Mouse (Mus musculus) T-helper 2 cell (primary cell): Measurements from ENCODE around the gene Tnfaip8l2.

Experiments used
- in situ Hi-C: fragments of 300-600 bp; cut with MboI, MseI; formaldehyde crosslinking; loops from one replicate; pipeline ENCODE4 v1.15.1; 2025; ENCODE audit warnings: high pct_unique_total_duplicates

The Tnfaip8l2 gene

DNA sequence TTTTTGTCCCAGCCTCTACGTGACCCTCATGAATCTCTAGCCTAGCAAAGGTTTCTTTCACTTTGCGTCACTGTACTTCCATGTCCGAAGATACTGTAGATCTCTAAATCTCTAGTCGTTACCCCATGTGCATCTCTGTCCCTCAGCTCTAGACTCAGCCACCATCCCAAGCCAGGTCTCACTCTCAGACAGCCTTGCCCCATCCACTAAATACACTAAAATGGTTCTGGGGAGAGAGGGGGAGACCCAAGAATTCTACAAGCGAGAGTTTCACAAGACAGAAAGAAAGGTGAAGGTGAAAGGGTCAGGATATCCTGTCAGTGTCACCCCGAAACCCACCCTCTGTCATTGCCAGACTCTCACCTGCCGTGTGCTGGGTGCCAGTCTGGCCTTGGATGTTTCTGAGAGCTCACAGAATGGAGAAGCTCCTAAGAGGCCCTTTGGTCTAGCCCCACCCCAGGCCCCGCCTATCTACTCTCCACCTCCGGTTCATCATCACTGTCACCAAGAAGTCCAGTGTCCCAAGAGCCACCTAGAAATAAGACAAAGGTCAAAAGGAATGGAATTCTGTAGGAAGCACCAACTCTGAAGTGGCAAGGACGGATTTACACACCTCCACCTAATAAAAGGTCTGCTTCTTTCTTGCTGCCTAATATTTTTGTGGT lies at the start of gene Tnfaip8l2:
Tnfaip8l2 (minus strand) TSS at position 409 of the 665 bp plus-strand sequence.
- in situ Hi-C loops, result loop anchor here (10.0 kb wide), 1 partner anchor 123 kb away; no protein-coding TSS in a partner anchor

DNA sequence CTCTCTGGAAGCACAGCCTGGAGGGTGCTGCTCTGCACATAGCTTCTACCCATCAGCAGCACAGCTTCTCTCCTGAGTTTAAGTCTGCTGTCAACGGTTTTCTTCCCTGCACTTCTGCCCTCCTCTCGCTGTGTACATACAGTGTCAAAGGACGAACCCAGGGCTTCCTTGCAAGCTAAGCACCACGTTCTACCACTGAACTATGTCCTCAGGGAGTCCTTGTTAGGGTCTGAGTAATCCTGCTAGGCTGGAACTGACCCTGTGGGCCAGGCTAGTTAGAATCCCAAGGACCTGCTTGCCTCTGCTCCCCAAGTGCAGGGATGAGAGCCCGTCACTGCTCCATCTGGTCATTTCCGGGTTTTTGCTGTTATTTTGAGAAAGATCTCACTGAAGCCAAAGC lies 44.7 kb upstream of the Tnfaip8l2 start:
- in situ Hi-C loops, result no loop called here

DNA sequence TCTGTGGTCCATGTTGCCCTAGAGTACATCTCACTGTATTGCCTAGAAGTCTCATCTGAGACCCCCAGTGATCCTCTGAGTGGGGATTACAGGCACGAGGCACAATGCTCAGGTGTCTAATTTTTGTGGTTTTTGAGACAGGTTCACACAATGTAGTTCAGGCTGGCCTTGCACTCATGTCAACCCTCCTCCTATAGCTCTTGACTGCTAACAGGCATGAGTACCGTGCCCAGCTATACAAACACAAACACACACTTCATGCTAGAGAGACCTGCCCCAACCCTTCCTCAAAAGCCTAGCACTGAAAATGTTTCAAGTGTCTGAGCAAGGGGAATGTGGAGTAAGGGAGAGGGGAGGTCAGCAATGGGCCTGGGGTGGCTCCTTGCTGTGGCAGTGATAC lies 43.9 kb upstream of the Tnfaip8l2 start:
- in situ Hi-C loops, result no loop called here

DNA sequence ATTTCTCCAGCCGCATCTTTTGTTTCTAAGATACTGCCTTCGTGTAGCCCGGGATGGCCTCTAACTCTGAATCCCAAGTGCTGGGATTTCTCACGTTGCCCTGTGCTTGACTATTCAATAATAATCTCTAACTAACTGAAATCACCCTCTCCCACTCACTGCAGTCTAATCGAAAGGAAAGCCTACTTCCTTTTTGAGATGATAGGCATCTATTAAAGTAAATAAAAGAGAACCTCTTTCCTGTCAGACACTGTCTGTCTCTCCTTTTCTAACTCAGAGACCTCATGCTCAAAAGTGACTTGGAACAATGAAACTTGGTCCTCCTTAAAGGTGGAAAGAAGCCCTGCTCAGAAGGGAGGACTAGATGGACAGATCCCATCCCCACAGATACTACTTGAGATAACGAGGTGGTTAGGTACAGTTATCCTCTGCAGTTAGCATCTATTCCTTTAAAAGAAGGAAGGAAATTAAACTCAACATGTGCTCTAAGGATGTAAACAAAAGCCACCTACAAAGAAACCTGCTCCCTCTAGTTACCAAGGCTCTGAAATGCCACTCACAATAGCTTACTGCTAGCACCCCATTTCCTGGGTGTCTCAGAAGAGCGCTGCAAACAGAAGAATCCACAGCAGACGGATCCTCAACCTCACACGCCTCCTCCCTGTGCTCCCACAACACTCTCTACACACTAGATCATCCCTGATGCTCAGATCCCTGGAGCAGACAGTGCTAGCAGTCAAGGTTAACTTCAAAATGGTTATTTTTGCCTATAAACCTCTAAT lies 42.8 kb upstream of the Tnfaip8l2 start:
- in situ Hi-C loops, result no loop called here

DNA sequence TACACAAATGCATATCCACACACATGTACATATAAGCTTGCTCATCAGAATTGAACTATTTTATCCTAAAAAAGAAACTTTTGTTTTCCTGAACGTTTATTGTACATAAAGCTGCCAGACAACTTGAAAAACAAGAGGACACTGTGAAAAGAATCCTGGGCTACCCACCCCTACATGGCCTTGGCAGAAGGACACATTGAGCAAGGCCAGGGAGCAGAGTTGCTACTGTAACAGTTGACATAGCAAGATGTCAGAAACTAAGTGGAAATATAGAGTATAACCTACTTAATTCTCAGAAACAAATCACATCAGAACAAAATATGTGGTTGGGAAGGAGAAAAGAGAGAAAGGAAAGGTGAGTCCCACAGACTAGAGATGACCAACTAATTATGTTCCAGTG lies 39.7 kb upstream of the Tnfaip8l2 start:
- in situ Hi-C loops, result no loop called here

DNA sequence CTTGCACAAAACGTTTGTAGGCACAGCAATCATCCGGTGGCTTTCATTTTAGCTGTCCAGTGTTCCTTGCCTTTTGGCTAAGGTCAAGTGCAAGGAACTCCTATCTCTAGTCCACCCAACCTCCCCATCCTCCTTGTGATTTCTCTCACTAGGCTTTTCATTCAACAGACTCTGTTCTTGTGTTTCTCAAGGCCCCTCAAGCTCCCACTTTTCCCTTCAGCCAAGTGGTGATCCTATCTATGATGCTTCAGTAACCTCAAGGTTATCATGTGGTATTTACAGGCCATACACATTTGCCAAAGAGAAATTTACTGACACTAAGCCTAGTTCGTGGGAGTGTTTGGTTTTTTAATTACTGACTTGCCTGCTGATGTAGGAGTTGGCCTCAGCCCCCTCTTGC lies 37.7 kb upstream of the Tnfaip8l2 start:
- in situ Hi-C loops, result no loop called here

DNA sequence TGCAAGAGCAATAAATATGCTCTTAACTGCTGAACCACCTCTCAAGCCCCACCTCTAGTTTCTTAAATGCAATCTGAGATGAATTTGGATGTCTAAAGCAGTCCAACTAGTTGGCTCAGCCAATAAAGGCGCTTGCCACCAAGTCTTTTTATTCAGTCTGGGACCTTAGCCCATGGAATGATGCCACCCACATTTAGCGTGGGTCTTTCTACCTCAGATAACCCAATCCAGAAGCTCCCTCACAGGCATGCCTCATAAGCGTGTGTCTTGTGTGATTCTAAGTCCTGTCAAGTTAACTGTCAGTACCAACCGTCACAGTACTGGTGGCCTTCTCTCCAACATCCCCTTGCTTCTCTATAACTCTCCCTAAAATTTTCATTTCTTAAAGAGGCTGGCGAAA lies 36.8 kb upstream of the Tnfaip8l2 start:
- in situ Hi-C loops, result no loop called here

DNA sequence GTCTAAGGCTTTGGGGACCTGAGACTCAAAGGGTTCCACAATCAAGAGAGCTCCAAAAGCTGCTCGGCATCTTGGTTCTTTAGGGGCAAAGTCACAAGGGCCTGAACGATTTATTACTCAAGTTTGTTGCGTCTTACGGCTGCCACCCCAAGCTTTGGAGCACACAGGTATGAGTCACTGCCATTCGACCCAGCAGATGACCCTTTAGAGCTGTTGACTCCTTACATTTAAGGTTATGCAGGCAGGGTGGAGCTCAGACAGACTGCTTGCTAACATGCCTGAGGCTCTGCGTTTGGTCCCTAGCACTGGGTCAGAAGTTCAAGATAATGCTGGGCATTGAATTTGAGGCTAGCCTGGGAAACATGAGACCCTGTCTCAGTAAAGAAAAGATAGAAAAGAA lies 35.4 kb upstream of the Tnfaip8l2 start:
- in situ Hi-C loops, result no loop called here

DNA sequence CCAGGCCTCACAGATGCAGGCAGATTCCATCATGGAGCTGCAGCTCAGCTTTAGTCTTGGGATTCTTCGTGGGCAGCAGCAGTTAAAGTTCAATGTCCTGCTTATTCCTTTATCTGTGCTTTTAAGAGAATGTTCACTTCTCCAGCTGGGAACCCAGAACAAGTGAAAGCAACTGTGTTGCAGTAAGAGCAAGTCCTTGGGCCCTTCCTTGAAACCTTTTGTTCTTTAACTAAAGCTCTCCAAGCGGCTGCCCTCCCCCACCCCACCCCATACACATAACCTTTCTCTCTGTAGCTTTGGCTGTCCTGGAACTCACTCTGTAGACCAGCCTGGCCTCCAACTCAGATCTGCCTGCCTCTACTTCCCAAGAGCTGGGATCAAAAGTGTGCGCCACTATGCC lies 34.3 kb upstream of the Tnfaip8l2 start:
- in situ Hi-C loops, result no loop called here

DNA sequence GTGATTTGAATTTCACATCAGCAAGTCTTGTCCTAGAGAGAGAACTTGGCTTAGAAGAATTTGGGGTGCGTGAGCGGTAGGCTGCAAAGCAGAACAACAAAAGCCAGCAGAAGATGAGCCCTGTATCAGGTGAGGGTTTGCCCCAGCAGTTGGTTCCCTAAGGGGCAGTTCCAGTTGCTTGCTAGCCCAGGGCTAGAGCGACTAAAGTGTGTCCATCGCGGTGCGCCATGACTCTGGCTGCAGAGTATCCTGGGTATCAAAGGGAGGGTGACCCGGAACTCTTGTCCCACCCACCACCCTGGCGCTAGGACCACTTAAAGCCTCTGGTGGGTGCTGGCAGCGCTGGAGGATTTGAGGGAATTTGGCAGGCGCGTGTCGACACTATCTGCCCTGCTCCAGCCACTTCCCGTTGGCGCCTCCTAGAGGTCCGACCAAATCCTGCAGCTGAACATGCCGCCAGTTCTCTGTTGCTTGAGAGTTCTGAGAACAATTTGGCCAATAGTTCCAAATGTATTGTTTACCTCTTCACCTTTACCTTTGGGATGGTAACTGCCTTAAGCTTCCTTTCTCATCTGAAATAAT lies 31.9 kb upstream of the Tnfaip8l2 start:
- in situ Hi-C loops, result no loop called here

DNA sequence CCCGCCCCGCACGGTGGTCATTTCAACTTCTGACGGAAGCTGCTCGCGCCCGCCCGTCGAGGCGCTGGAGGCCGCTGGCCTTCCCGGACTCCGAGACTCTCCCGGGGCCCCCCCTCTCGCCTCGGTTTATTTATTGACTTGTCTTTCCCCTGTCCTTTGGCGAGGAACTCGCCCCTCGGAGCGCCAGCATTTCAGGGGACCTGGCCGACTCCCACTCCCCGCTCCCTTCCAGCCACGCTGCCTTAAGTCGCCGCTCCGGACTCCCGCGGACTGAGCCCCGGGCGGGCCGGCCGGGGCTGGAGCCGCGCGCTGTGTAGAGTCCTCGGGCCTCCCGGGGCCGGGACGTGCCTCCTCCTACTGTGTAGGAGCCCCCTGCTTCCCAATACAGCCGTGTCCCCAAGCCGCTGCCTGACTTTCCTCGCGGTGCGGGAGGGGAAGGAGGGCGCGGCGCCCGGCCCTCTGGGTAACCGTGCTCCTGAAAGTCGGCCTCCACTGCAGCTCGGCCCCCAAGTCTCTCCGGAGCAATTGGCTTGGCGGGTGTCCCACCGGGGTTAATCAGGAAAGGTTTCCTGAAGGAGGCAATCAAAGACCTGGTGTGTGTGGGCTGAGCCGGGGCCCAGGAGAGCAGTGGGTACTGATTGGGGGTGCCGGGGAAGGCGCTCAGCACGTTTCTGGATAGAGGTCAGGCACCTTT lies 31.2 kb upstream of the Tnfaip8l2 start:
- in situ Hi-C loops, result no loop called here

DNA sequence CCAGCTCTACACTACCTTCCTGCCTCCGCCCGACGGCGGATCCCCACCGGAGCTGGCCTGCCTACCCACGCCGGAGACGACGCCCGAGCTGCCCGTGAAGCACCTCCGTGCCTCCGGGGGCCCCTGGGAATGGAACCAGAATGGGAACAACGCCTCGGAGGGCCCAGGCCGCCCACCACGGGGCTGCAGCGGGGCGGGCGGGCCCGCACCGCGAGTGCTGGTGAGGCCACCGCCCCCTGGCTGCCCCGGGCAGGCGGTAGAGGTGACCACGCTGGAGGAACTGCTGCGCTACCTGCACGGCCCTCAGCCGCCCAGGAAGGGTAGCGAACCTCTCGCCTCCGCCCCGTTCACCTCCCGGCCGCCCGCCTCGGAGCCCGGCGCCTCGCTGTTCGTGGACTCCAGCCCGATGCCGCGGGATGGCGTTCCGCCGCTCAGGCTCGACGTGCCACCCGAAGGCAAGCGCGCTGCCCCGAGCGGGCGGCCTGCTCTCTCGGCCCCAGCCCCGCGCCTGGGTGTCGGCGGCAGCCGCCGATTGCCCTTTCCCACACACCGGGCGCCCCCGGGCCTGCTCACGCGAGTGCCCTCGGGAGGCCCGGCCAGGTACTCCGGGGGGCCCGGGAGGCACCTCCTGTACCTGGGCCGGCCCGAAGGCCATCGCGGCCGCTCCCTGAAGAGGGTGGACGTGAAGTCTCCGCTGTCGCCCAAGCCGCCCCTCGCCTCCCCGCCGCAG lies 30.5 kb upstream of the Tnfaip8l2 start:
- in situ Hi-C loops, result no loop called here

DNA sequence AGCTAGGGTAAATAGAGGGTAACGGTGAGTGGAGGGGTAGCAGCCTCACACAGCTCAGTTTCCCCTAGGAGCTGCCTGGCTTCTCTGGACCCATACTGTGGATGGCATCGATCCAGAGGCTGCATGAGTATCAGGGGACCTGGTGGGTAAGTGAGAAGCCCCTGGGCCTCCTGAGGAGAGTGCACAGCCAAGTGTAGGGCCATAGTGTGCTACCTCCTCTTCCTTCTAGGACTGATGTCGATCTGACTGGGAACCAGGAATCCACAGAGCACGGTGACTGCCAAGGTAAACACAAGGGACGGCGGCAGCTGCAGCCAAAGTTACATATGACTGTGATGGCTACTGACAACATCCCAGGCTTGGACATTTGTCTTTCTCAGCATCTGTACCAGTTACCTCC lies 28.9 kb upstream of the Tnfaip8l2 start:
- in situ Hi-C loops, result no loop called here

DNA sequence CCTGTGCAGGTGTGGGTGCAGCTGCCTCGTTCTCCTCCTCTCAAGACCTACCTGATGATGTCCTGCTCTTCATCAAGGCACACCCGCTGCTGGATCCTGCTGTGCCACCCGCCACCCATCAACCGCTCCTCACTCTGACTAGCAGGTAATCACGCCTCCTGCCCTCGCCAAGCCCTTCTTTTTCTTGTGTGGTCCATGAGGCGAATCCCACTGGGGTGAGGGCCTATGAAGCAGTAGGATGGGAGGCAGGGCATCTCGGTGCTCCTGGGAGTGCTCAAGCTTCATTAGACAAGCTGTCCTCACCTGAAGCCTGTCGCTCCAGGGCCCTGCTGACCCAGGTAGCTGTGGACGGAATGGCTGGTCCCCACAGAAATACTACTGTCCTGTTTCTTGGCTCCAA lies 27.8 kb upstream of the Tnfaip8l2 start:
- in situ Hi-C loops, result no loop called here

DNA sequence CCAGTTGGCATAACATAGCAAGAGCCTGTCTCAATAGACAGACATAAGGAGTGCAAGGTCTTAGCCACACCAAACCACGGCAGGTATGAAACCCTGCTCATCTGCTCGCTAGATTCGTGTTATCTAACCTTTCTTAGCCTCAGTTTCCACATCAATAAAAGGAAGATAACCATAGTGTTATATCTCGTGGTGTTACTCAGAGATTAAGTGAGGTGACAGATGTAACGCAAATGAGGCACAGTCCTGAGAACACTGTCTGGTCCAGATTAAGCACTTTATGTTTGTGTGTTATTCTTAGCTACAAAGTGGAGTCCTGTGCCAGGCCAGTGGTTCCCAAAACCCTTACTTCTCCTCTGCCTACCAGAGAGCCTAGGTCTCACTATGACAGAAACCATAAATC lies 22.7 kb upstream of the Tnfaip8l2 start:
- in situ Hi-C loops, result no loop called here

DNA sequence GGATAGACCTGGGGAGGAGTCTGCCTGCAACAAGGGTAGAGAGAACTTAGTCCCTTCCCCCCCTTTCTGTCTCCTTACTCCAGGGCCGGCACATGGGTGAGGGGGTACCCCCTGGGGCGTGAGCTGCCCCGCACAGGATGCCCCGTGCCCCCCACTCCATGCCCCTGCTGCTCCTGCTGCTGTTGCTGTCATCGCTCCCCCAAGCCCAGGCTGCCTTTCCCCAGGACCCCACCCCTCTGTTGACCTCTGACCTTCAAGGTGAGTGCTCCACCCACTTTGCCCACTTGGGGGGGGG lies 22.0 kb upstream of the Tnfaip8l2 start:
- in situ Hi-C loops, result no loop called here

DNA sequence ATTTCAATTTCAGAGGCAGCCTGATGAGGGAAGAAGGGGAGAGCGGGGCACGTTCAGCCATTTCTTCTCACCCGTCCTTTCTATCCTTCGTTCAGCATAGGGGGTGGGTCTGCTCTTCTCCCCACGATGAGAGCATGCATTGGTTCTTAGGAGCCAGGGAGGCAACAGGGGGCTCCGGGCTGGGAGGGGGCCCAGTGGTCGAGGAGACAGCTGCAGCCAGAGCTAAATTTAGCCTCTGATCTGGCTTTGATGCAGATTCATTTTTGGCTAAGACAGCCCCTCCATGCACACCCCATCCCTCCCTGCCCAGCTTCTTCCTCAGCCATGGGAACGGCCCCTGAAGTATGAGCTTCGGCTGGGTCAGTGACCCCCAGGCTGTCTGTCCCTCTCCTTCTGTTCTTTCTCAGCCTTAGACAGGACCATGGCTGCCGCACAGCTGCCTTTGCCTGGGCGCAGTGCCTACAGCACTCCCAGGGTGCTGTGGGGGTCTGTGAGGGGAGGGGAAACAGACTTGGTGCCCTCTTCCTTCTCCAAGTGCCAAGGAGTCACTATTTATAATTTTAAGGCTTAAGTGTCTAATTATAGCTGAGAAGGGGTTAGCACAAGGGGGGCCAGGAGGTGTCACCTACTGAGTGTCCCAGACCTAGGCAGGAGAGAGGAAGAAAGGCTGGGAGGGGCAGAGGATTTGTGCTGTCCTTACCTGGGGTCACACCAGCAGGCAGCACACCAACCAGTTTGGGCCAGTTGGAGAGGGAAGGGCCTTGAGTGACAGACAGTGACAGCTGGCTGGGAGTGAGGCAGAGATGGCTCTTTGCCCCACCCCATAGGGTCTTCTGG lies 21.5 kb upstream of the Tnfaip8l2 start:
- in situ Hi-C loops, result no loop called here

DNA sequence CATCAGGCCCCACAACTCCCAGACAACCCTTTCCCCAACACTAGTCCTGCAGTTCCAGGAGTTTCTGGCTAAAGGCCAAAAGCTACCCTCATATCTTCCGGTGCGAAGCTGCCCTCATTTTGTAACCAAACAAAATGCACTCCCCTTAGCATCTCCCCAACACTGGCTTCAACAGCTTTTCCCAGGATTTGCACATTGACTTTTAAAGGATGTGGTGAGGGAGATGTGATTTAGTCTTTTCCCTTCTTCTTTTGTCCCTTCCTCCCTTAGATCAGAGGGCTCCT lies 20.1 kb upstream of the Tnfaip8l2 start:
- in situ Hi-C loops, result no loop called here

DNA sequence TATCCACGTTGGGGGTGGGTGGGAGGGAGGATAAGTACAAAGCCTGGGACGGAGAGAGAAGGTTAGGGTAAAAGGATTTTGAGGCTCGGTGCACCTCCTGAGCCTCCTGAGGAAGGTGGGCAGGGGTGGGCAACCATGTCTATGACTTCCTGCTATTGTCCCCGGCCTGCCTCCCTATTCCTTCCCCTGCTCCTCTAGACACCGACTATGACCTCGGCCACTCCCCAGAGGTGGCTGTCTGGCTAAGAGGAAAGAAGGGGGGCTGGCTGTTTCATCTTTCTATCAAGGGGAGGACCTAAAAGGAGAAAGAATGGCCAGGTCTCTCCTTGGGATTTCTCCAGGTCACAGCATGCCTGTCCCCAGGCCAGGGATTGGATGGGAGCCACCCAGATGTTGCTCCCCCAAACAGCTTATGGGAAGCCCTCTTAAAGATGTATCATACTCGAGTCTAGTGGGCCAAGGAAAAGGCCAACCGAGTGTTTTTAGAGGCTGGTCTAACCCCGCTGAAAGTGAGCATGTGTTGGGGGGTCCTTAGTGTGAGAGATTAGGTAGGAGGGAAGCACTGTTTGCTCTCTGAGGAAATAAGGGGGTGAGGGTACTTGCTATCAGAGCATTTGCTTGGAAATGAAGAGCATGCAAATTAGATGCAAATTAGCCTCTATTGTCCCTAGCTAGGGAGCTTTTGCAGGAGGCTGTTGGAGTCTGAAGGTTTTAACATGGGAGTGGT lies 19.6 kb upstream of the Tnfaip8l2 start:
- in situ Hi-C loops, result no loop called here

DNA sequence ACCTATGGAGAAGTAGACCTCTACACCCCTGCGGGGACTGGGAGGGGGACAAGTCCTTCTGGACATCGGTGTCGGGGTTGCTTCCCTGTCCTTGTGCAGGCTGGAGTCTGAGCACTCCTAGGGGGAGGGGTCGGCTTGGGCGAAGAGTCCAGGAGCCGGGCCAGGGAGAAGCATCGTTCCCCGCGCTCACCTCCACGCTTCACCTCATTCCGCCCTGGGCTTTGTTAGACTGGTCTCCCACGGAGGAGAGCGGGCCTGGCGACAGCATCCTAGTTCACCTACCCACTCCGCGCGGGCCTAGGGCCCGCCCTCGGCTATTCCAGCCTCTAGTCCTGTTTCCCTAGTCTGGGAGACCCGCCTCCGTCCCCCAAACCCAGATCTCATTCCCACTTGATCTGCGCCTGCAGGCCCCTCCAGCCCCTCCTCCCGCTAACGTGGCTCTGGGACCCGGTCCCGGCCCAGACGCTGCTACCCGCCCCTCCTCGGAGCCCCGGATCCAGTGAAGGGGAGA lies 18.9 kb upstream of the Tnfaip8l2 start:
- in situ Hi-C loops, result no loop called here
